Mouse (Mus musculus) intestine, embryonic 14.5 days (tissue): ENCODE results near the gene Spock1. TPM values are rescaled to one million over a fixed set of nuclear protein-coding genes. Genes with fewer than 3 reads are reported as not detected.

Experiments
- ATAC-seq: fragments of 200-750 bp; cut with Nextera tagmentation; replicated peaks from 2 replicates; pipeline ENCODE4 v1.8.0; 2017; ENCODE audit warnings: low read depth, moderate number of reproducible peaks, moderate TSS enrichment, moderate library complexity; ENCODE audit not compliant: low FRiP score, low TSS enrichment
- DNase-seq: peaks from one replicate; pipeline ENCODE4 v3.0.0-alpha.2; 2018; ENCODE audit warnings: low spot score
- H3K27ac ChIP-seq: fragments of 300-500 bp; sonication (generic); 2 replicates; pipeline ENCODE4 v1.5.1; 2014; ENCODE audit warnings: low read depth, mild to moderate bottlenecking, control low read depth
- H3K27me3 ChIP-seq: fragments of 300-500 bp; sonication (generic); replicated peaks from 2 replicates; pipeline ENCODE4 v1.6.1; 2014; ENCODE audit warnings: low read length, control low read depth; ENCODE audit not compliant: control insufficient read depth, insufficient read depth
- H3K36me3 ChIP-seq: fragments of 300-500 bp; sonication (generic); 2 replicates; pipeline ENCODE4 v1.6.1; 2014; ENCODE audit warnings: low read length, control low read depth; ENCODE audit not compliant: control insufficient read depth, insufficient read depth
- H3K4me1 ChIP-seq: fragments of 300-500 bp; sonication (generic); replicated peaks from 2 replicates; pipeline ENCODE4 v1.6.1; 2014; ENCODE audit warnings: low read length, control low read depth, mixed read lengths; ENCODE audit not compliant: control insufficient read depth, insufficient read depth
- H3K4me2 ChIP-seq: fragments of 300-500 bp; sonication (generic); 2 replicates; pipeline ENCODE4 v1.6.1; 2014; ENCODE audit warnings: low read length
- H3K4me3 ChIP-seq: fragments of 300-500 bp; sonication (generic); 2 replicates; pipeline ENCODE4 v1.5.1; 2014; ENCODE audit warnings: low read depth, low read length, control low read depth, mixed read lengths
- H3K9ac ChIP-seq: fragments of 300-500 bp; sonication (generic); 2 replicates; pipeline ENCODE4 v1.6.1; 2014; ENCODE audit warnings: mild to moderate bottlenecking, low read length
- H3K9me3 ChIP-seq: fragments of 300-500 bp; sonication (generic); 2 replicates; pipeline ENCODE4 v1.6.1; 2016; ENCODE audit warnings: low read length, control low read depth; ENCODE audit not compliant: control insufficient read depth
- WGBS: fragments of 180-500 bp; shearing (Covaris S2); extraction: QIAGEN DNeasy Blood & Tissue Kit; methylation state at CpG from one replicate; pipeline ENCODE4 v1.1.7; 2014; 5-methylcytosine and 5-hydroxymethylcytosine counted together
- polyA plus RNA-seq: library from polyadenylated mRNA; unstranded; fragments of >200 nt; fragmentation: Nextera tagmentation; extraction: Ambion mirVana; gene quantifications from 2 replicates; pipeline ENCODE4 v1.2.1, GENCODE M21; 2014

Spock1 gene
- polyA plus RNA-seq, 1 experiment from 2014 or later = 5.1 TPM

DNA sequence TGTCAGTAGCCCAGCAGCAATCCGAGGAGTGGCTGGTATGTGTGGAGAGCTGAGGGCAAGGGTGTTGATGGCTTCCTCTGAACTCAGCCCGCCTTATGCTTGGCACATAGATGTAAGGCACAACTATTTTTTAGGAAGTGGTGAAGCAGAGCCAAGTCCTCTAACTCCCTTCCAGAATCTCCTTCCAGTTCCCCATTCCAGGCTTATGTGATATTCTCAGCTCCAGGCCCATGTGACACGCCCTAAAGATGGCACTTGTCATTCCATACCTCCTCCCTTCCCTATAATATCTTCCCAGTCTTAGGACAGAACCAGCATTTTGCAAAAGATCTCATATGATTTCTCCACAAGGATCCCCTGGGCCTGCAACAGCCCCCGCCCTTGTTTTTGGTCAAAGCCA lies 277.6 kb downstream of the Spock1 start:
- whole genome bisulfite sequencing = 88% methylated on average over 4 of the region's 4 CpGs
- H3K4me1 ChIP-seq = no peaks in the 10 kb centered on the region
- ATAC-seq = no peak

GRCm38 (mm10) chr13:57628218-57628617 lies 279.9 kb downstream of the Spock1 start:
- WGBS = 75% methylated on average over 8 of the region's 8 CpGs

More for the DNA sequence above, 277.6 kb downstream of the Spock1 start:
- no peak for DNase-seq
- Histone ChIP-seq H3K27me3 (no peaks in the 10 kb centered on the region), H3K4me2 (no peak overlapping the region), H3K9me3 (no peaks in the 10 kb centered on the region), H3K9ac (no peak overlapping the region), H3K4me3 (no peak overlapping the region), H3K36me3 (no peaks in the 10 kb centered on the region), H3K27ac (no peak overlapping the region)

GRCm38 (mm10) chr13:57626434-57626833 lies 281.7 kb downstream of the Spock1 start:
- DNase-seq (no peak), ATAC-seq (no peak)
- H3K4me1 ChIP-seq = no peaks in the 10 kb centered on the region
- H3K4me2 ChIP-seq = no peak overlapping the region
- H3K36me3 ChIP-seq = no peaks in the 10 kb centered on the region
- H3K9ac ChIP-seq = no peak overlapping the region
- 78% methylated on average over 9 of the region's 9 CpGs for WGBS
- H3K4me3 ChIP-seq = no peak overlapping the region
- H3K27me3 ChIP-seq = no peaks in the 10 kb centered on the region
- H3K27ac ChIP-seq = no peak overlapping the region
- H3K9me3 ChIP-seq = no peaks in the 10 kb centered on the region

More at GRCm38 (mm10) chr13:57628218-57628617, 279.9 kb downstream of the Spock1 start:
- no peak for ATAC-seq
- H3K27me3 ChIP-seq = no peaks in the 10 kb centered on the region
- no peak for DNase-seq
- no peak overlapping the region for H3K4me3 ChIP-seq
- no peak overlapping the region for H3K27ac ChIP-seq
- H3K9me3 ChIP-seq = no peaks in the 10 kb centered on the region
- no peak overlapping the region for H3K4me2 ChIP-seq
- H3K36me3 ChIP-seq = no peaks in the 10 kb centered on the region
- H3K4me1 ChIP-seq = no peaks in the 10 kb centered on the region
- H3K9ac ChIP-seq = no peak overlapping the region

DNA sequence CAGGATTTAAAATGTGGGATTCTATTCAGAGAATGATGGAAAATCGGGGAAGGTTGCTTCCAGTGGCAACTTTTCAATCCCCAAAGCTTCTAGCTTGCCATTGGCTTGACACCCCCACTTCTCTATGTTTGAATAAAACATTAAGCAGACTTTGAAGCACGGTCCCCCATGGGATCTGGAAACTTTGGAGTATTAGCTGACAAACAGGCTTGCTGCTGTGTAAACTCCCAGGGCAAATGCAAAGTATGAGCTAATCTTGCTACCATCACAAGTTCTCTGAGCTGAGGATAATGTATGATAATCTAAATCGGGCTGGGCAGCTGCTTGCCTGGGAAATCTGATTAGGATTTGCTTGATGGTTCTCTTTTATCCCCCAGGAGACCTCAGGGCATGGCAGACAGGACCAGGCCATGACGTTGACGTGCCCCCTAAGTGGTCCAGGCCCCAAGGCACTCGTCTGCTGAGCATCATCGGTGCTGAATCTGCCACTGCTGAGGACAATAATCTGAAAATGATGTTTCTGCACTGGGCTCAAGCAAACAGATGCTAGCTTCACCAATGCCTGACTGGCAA lies 284.1 kb downstream of the Spock1 start:
- Histone ChIP-seq H3K4me3 (no peak overlapping the region), H3K4me1 (no peaks in the 10 kb centered on the region), H3K9me3 (no peaks in the 10 kb centered on the region), H3K36me3 (no peaks in the 10 kb centered on the region), H3K27ac (no peak overlapping the region), H3K4me2 (no peak overlapping the region), H3K9ac (no peak overlapping the region), H3K27me3 (no peaks in the 10 kb centered on the region)
- ATAC-seq (no peak), DNase-seq (no peak)
- 60% methylated on average over 7 of the region's 7 CpGs for WGBS

DNA sequence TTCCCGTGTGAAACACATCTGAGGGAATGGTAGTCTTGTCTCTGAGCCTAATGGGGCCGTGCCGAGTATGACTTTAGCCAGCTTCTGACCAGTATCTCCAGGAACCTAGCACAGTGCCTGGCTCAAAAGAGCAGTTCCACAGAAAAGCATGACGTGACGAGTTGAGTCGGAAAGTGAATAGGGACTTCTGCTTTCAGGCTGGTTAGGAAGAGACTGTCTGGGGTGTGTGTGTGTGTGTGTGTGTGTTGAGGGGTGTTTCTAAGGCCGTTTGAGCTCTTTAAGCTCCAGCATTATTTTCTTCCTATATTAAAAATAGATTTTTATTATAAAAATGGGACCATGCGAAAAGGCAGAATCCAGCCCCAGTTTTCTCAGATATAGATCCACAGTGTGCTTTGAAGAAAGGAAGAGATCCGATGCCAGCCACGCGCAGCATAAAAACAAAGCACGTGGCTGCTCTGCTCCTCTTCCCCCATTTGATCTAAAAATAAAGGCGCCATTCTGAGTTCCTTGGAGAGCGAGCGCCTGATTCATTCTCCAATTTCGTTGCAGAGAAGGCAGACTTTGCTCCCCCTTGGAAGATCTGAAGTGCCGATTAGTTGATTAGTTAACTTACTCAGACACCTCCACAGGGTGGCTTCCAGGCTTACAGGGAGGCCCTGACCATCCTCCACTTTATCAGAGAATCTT lies 288.9 kb downstream of the Spock1 start:
- 73% methylated on average over 17 of the region's 17 CpGs for WGBS
- Histone ChIP-seq H3K36me3 (no peaks in the 10 kb centered on the region), H3K4me3 (no peak overlapping the region), H3K4me1 (no peaks in the 10 kb centered on the region), H3K9ac (no peak overlapping the region), H3K27ac (no peak overlapping the region), H3K4me2 (no peak overlapping the region), H3K27me3 (no peaks in the 10 kb centered on the region), H3K9me3 (no peaks in the 10 kb centered on the region)
- DNase-seq = no peak
- ATAC-seq = no peak

GRCm38 (mm10) chr13:57611326-57612171 lies 296.6 kb downstream of the Spock1 start:
- ATAC-seq = no peak
- WGBS = 72% methylated on average over 11 of the region's 11 CpGs
- Histone ChIP-seq H3K9ac (no peak overlapping the region), H3K27ac (no peak overlapping the region), H3K27me3 (no peaks in the 10 kb centered on the region), H3K4me2 (no peak overlapping the region), H3K9me3 (no peaks in the 10 kb centered on the region), H3K36me3 (no peaks in the 10 kb centered on the region), H3K4me1 (no peaks in the 10 kb centered on the region), H3K4me3 (no peak overlapping the region)
- no peak for DNase-seq

DNA sequence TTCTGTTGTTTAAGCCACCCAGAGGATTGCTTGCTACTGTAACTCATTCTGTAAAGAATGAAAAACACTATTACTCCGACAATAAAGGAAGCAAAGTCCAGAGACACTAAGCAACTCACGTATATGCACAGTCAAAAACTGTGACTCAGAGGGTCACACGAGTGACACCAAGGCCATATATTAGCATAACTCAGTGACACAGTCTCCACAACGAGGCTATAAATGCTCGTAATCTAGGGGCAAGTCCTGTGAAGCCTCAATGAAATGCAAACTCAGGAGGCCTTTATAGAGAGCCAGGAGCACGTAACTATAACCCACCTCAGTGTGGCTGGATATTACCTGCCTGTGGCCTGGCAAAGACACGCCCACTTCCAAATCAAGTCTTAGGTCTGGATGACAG lies 298.2 kb downstream of the Spock1 start:
- H3K27me3 ChIP-seq = no peaks in the 10 kb centered on the region
- H3K9me3 ChIP-seq = no peaks in the 10 kb centered on the region
- no peak overlapping the region for H3K9ac ChIP-seq
- H3K4me2 ChIP-seq = no peak overlapping the region
- ATAC-seq (no peak), DNase-seq (no peak)
- H3K27ac ChIP-seq = no peak overlapping the region
- H3K4me3 ChIP-seq = no peak overlapping the region
- H3K4me1 ChIP-seq = 0 out of 2 replicates have a peak, but pooled peaks cover 3% of the 10 kb centered on the region
- 59% methylated on average over 7 of the region's 7 CpGs for WGBS
- no peaks in the 10 kb centered on the region for H3K36me3 ChIP-seq

- no peak overlapping the region for H3K9ac ChIP-seq
- H3K27ac ChIP-seq = no peak overlapping the region
- DNase-seq (no peak), ATAC-seq (no peak)
- 84% methylated on average over 3 of the region's 3 CpGs for WGBS
- H3K4me3 ChIP-seq = no peak overlapping the region
- no peaks in the 10 kb centered on the region for H3K9me3 ChIP-seq
- 0 out of 2 replicates have a peak, but pooled peaks cover 3% of the 10 kb centered on the region for H3K4me1 ChIP-seq
- H3K36me3 ChIP-seq = no peaks in the 10 kb centered on the region
- no peak overlapping the region for H3K4me2 ChIP-seq
- no peaks in the 10 kb centered on the region for H3K27me3 ChIP-seq
Measured at GRCm38 (mm10) chr13:57604437-57604836, 303.7 kb downstream of the Spock1 start.
